Mouse (Mus musculus) ovary, postnatal 10 days (tissue): ENCODE results near the gene Etv6.

Source experiments
- DNase-seq: peaks from one replicate; pipeline ENCODE4 v3.0.0; 2022; ENCODE audit warnings: low spot score

The Etv6 gene

DNA sequence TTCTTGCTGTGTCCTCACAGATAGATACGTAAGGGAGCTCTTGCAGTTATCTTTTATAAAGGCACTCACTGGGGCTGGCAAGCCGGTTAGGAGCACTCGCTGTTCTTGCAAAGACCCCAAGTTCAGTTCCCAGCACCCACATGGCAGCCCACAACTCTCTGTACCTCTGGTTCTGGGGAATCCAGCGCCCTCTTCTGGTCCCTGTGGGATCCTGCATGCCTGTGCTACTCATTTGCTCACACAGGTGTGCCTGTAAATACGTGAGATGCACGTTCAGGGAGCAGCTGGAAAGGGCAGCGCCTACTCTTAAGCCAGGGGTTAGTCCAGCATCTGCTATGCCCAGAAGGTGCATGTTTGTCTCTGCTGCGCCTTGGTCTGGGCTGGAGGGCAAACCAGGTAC lies 224.4 kb downstream of the Etv6 start:
- DNase-seq, result no peak

DNA sequence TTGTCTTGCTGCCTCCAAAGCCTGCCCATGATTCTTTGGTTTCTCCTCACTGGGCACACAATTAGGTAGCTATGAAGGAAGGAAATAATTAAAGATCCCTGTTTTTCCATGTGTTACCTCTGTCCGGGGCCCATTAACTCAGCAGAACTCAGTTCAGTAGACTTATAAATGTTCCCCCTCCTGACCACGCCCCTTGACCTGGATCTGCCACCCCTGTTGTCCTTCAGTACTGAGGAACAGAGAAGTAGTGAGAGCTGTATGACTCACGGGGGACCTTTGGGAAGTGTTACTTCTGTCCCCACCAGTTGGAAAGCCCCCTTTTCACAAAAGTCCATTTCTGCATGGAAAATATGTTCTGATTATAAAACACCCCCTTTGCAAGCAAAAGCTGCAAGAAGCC lies 226.4 kb downstream of the Etv6 start:
- no peak for DNase-seq

DNA sequence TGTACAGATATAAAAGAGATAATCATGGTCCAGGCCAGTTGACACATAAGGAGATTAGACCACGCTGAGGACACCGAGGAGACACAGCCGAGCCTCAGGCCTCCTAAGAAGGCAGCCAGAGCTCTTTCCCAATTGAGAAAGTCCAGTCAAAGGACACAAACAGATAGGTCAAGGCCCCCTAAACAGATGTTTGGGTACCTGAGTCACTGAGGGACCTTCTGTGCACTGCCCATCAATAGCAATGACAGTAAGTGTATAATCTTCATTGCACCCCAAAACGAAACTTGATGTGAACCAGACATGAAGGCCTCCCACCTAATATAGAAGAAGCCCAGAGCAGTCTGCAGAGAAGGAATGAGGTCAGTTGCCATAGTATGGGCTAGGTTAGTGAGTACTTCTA lies 226.9 kb downstream of the Etv6 start:
- DNase-seq, result no peak

DNA sequence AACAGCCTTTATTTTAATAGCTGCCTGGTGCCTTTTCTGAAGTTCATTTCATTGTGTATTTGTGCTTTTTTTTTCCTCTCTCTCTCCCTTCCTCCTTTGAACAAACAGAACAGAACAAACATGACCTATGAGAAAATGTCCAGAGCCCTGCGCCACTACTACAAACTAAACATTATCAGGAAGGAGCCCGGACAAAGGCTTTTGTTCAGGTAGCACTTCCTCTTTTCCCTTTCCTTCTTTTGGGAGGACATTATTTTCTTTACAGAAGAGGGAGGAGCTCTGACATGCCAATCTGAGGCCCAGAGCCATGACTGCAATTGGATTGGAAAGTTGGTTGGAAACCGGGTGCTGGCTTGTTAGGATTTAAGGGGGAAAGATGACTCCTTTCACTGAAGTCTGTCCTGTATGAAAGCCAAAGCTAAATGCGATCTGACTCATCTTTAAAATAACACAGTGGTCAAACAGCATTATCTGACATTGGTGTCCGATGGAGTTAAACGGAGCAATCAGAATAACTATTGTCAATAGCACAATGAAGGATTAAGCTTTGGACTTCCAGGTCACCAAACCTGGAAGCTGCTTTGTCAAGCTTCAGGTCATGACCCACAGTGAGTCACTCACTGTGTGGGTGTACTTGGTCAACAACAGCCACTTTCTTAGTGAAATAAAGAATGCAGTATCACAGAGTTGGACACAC lies 227.6 kb downstream of the Etv6 start:
- no peak for DNase-seq

DNA sequence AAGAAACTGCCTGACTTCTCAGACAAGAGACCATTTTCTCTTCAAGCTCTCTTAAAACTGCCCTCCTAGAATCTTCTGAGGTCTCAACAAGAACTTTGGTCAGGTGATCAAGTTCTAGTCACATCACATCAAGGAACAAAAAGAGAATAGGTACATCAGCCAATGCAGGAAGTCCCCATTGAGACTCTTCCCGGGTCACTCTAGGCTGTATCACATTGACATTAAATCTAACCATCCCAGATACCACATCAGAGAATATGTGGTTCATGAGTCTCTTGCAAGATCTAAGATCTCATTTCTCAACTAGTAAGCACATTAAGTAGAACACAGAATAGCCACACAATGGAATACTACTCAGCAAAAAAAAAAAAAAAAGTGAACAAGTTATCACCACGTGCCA lies 238.4 kb downstream of the Etv6 start:
- no peak for DNase-seq

DNA sequence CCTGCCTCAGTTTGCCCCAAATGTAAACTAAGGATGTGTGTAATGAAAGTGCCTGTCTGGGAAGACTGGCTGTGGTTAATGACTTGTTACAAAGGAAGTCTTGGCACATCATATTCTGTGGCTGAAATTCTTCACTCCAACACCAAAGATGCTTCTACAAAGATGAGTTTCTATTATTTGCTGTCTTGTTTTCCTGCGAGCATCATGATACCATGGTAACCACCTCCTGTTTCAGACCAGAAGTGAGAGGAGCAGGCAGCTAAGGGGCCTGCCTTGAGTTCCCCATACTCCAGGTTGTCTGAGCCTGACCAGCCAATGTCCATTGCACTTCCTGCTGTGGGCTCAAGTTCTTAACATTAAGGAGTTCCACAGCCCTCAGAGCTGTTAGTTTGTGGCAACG lies 241.5 kb downstream of the Etv6 start:
- no peak for DNase-seq

DNA sequence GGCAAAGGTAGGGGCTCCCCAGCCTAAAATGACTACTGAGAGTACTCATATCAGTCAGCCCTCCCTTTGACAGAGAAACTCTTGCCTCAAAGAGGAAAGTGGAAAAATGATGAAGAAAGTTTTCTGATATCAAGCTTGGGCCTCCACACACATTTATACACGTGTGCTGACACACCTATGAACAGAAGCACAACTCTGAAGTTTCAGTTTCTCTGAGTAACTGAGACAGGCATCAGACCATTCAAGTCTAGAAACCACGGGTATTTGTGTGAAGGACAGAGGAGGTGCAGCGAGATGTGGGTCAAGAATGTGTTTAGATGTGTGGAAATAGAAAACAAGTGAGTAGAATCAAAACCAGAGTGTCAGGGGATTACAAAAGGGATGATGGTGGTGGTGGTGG lies 246.6 kb downstream of the Etv6 start:
- no peak for DNase-seq

DNA sequence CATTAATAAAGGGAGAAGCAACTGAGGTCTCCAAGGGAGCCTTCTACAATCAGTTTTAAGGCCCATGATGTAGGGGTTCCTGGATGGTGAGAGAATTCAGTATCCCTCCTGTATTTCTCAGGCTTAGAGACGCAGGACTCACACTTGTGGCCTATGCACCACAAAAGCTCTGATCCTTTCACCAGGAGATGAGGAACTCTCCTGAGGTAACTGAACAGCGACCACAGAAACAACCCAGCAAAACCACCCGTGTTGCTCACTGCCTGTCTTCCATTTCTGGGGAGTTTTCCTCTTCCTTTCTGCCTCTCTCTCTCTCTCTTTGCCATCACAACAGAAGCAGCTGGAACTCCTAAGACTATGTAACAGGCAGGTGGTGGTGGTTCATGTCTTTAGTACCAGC lies 256.3 kb downstream of the Etv6 start:
- DNase-seq, result no peak

DNA sequence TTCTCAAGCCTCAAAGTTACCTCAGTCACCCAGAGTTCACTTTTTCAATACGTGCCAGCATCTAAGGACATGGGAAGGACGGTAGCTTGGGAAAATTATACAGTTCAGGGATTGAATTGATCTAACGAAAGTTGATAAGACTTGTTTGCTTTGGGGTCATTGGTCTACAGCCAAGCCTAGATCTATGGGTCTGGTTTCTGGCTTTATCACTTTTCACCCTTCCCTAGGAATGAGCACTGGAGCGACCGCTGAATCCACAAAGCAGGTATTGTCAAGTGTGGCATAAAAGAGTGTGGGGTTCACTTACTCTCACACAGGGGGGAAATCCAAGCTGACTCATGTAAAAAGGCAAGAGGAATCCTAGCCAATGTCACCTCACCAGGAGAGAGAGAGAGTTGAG lies 256.9 kb downstream of the Etv6 start:
- no peak for DNase-seq

DNA sequence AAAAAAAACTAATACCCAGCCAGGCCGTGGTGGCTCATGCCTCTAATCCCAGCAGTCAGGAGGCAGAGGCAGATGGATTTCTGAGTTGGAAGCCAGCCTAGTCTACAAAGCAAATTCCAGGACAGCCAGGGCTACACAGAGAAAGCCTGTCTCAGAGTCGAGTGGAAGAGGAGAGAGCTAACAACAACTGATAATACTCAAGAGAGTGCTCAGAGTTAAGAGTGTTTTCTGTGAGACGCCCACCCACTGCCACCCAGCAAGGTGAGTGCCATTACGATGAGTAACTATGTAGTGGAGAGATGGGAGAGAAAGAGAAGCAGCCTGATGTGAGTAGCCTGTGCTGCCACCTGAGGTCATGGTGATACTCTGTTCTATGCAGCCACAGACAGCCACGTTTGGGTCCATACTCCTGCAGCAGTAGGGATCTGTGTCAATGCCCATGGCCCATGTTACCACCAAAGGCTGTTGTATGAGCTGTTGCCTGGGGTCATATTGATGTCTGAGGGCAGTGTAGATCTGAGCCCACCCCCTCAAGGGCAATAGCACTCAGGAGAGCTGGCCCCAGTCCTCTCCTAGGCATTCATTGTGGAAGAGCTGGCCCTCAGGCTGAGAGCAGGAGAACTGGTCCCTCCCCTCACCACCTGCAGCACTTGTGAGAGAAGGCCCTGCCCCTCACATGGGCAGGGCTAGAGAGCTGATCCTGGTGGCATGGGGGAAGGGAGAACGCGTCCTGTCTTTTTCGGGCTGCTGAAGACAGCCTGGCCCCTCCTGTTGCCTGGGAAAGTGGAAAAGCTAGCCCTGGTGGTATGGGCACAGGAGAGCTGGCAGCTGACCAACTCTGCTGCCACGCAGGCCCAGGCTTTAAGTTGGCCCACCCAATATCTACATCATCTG lies 258.4 kb downstream of the Etv6 start:
- no peak for DNase-seq

DNA sequence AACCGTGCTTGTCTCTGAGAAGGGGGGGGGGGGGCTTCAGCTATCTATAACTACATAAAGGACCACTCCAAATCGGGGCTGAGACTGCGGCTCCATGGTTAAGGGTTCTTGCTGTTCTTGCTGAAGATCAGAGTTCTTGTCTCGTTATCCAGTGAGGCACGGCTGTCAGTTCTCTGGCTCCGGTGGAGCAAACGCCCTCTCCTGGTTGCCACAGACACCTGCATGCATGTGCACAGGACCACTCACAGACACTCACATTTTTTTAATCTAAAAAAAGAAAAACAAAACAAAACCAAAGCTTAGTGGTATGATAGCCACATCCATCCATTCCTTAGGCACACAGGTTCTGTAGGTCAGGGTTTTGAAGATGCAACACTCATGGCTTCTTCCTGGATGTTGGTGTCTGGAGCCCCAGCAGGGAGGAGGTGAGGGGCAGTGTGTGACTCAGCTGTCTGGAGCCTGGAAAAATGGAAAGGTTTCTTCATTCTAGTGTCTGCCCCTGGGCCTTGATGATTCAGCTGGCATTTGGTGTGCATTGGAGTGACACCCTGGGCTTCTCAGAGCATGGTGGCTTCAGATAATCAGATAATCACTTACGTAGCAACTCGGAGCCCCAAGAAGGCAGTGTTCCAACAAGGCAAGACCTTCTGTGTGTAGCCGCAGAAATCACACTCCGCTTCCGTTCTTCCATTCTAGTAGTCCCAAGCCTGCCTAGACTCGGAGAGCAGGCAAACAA lies 262.6 kb downstream of the Etv6 start:
- no peak for DNase-seq

DNA sequence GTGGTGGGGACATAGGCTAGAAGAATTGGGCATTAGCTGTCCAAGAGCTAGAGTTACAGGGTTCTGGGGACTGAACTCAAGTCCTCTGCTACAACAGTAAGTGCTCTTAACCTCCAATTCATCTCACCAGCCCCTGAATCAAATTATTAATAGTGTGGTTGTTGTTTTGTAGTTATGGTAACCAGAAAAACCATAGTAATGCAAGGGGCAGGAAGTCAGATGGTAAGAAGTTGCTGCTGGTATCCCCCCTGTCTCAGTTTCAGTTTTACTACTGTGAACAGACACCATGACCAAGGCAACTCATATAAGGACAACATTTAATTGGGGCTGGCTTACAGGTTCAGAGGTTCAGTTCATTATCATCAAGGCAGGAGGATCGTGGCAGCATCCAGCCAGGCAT lies 266.5 kb downstream of the Etv6 start:
- DNase-seq, result no peak

DNA sequence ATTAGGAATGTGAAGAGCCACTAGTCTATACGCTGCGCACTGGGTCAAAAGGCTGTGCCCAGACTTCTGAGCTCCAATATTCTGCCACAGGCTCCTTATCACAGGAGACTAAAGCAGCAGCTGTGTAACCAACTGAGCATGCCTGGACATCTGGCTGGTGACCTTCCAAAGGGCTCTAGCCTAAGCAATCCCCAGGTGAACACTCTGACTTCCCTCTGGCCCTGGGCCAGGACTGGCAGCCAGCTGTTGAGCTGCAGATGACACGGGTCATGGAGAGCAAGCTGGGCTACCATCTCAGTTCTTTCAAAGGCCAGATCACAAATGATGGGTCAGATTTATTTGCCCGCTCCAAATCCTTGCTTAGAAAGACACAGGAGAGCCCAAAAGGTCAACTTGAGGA lies 275.8 kb downstream of the Etv6 start:
- DNase-seq, result no peak

DNA sequence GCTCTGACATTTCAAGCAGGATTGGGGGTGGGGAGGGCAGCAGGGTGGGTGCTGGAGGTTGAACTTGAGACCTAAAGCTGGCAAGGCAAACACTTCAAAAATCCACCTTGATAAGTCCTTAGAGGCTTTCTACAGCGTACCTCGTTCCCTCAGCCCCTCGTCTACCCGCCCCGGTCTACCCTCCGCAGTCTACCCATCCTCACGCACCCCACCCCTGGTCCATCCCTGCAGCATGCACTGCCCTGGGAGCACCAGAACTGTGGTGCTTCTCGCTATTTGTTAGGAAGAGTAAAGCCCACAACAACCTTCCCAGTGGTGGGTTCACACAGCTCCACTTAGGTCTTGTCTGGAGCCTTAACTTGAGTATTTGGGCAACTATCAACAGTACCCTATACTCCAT lies 277.1 kb downstream of the Etv6 start:
- no peak for DNase-seq

DNA sequence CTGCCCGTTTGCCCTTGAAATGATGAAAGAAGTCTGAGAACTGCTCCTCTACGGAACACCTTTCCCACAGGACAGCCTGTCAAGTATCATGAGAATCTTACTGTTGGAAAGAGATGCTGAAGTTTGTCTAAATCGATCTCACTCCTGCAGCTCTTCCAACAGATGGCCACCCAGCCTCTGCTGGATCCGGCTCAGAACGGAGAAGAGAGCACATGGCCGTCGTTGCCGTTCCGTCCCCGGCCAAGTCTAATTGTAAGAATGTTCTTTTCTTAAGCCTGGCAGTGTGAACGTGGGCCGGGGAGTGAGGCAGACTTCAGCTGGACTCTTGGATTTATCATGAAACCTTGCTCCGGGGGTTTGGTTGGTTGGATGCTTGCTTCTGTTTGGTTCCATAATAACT lies 281.9 kb downstream of the Etv6 start:
- DNase-seq, result no peak
